Mouse (Mus musculus): Measurements from ENCODE around the gene Lrrc59.

Gene Lrrc59

GRCm38 (mm10) chr11:94629199-94629883, at the start of gene Lrrc59:
Gene Lrrc59 (plus strand): TSS chr11:94629767.
- DNase-seq (ENCODE audit: low read depth, low spot score): peak; percentile 91

GRCm38 (mm10) chr11:94580111-94580740, 49.3 kb upstream of the Lrrc59 start:
- DNase-seq (ENCODE audit: low read depth, low spot score): peak; percentile 47

GRCm38 (mm10) chr11:94585091-94585490, 44.5 kb upstream of the Lrrc59 start:
- DNase-seq (ENCODE audit: low read depth, low spot score): no peak

- peak; percentile 50 for DNase-seq (ENCODE audit: low read depth, low spot score)
Observed at GRCm38 (mm10) chr11:94587511-94587910, 42.1 kb upstream of the Lrrc59 start.

GRCm38 (mm10) chr11:94596311-94596852, 33.2 kb upstream of the Lrrc59 start:
- no peak for DNase-seq (ENCODE audit: low read depth, low spot score)

- no peak for DNase-seq (ENCODE audit: low read depth, low spot score)
Observed at GRCm38 (mm10) chr11:94597319-94597718, 32.2 kb upstream of the Lrrc59 start.

GRCm38 (mm10) chr11:94598437-94599120, 31.0 kb upstream of the Lrrc59 start:
- DNase-seq (ENCODE audit: low read depth, low spot score): no peak

GRCm38 (mm10) chr11:94600447-94600846, 29.1 kb upstream of the Lrrc59 start:
- no peak for DNase-seq (ENCODE audit: low read depth, low spot score)

GRCm38 (mm10) chr11:94601321-94602281, 28.0 kb upstream of the Lrrc59 start, which contains the start of gene Acsf2:
Gene Acsf2 (minus strand): TSS chr11:94601871.
- DNase-seq (ENCODE audit: low read depth, low spot score): peak; percentile 79

- no peak for DNase-seq (ENCODE audit: low read depth, low spot score)
Observed at GRCm38 (mm10) chr11:94602356-94602955, 27.1 kb upstream of the Lrrc59 start.

GRCm38 (mm10) chr11:94610744-94611740, 18.5 kb upstream of the Lrrc59 start:
- no peak for DNase-seq (ENCODE audit: low read depth, low spot score)

- no peak for DNase-seq (ENCODE audit: low read depth, low spot score)
Observed at GRCm38 (mm10) chr11:94614603-94615002, 15.0 kb upstream of the Lrrc59 start.

GRCm38 (mm10) chr11:94615494-94615893, 14.1 kb upstream of the Lrrc59 start:
- DNase-seq (ENCODE audit: low read depth, low spot score): no peak

GRCm38 (mm10) chr11:94617646-94618045, 11.9 kb upstream of the Lrrc59 start:
- peak; percentile 46 for DNase-seq (ENCODE audit: low read depth, low spot score)

GRCm38 (mm10) chr11:94620766-94621457, 8.7 kb upstream of the Lrrc59 start:
- peak; percentile 66 for DNase-seq (ENCODE audit: low read depth, low spot score)

- DNase-seq (ENCODE audit: low read depth, low spot score): no peak
Observed at GRCm38 (mm10) chr11:94621458-94621852, 8.1 kb upstream of the Lrrc59 start.

- DNase-seq (ENCODE audit: low read depth, low spot score): no peak
Observed at GRCm38 (mm10) chr11:94622162-94622561, 7.4 kb upstream of the Lrrc59 start.

GRCm38 (mm10) chr11:94629884-94630198, 274 bp downstream of the Lrrc59 start:
- DNase-seq (ENCODE audit: low read depth, low spot score): no peak

All from ES-CJ7 (cell line).